Mouse (Mus musculus) CD4-positive, CD25-positive, alpha-beta regulatory T cell, adult 2 months (primary cell): ENCODE data around the gene Plk5.

ENCODE experiments used
- DNase-seq: peaks from one replicate; pipeline ENCODE4 v3.0.0-alpha.2; 2012; ENCODE audit warnings: low read depth, low spot score

The Plk5 gene

GRCm38 (mm10) chr10:80387522-80387959, 31.3 kb downstream of the Plk5 start, which contains the start of gene Mex3d:
Mex3d (minus strand) TSS chr10:80387659.
- peak; percentile 96 for DNase-seq

- no peak for DNase-seq
Measured at GRCm38 (mm10) chr10:80388731-80389130, 32.5 kb downstream of the Plk5 start.

GRCm38 (mm10) chr10:80389185-80389708, 33.0 kb downstream of the Plk5 start:
- no peak for DNase-seq

DNA sequence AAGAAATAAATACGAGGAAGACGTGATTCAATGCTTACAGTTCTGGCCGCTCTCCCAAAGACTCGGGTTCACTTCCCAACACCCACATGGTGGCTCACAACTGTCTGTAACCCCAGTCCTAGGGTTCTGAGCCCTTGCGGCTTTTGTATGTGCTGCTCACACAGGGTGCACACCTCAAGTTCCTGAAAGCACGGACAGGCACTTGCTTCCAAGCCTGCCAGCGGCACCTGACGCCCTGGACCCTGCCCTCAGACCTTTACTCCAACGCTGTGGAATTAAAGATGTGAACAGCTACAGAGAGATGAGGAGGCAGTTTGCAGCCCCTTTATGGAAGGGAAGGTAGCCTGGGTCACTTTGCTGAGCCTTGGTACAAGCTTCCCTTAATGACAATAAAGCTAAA, 34.4 kb downstream of the Plk5 start:
- DNase-seq, result no peak

- DNase-seq, result no peak
Measured at GRCm38 (mm10) chr10:80392687-80393086, 36.4 kb downstream of the Plk5 start.

DNA sequence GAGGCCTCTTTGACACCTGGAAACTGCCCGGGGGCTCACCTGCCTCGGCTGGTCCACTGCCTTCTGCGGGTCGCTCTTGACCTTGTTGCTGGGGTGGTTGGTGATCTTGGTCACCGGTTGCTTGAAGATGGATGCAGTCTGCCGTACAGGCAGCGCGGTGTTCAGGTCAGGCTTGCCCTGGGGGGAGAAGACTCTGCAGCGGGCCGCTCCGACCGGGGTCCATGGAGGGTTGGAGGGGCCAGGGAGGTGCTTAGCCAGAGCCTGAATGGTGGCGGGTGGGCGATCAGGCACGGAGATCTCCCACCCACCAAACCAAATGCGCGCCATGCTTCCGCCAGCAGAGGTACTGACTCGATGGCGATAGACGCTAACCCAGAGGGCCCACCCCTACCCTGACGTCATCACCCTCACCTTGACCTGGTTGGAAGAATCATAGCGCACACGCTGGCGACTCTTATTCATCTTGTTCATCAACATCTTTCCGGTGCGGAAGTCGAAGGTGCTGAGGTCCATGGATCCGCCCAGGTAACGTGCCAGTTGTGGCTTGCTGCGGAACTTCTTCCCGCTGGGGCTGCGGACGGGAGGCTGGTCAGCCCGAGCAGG, 38.9 kb downstream of the Plk5 start:
- DNase-seq, result no peak

DNA sequence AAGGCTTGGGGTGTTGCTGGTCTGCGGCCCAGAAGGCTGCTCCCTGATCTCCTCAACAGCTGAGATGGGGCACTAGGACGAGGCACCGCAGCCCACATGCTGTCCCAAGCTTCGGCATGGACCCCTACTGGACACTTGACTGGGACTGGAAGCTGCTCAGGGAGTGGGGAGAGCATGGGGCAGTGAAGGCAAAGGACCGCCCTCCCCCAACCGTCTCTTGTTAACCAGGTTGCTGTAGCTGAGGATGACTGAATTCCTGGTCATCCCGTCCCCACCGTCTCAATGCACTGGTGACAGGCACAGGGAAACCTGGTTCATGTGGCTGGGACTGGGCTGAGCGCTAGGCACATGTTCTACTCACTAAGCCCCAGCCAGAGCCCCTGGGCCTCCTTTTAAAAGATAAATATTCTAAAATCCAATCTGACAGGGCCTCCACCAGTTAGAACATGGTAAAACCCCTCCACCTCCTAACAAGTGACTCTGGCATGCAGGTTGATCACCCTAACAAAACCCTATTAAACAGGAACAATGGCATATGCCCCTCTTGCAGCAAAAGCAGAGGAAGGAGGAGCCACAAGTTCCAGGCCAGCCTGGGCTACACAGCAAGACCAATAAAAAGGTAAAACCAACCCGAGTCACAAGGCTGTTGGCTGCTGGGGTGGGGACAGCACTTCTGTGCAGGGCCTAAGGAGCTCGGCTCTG, 40.7 kb downstream of the Plk5 start:
- no peak for DNase-seq

GRCm38 (mm10) chr10:80397524-80398173, 41.4 kb downstream of the Plk5 start:
- DNase-seq, result peak; percentile 40

DNA sequence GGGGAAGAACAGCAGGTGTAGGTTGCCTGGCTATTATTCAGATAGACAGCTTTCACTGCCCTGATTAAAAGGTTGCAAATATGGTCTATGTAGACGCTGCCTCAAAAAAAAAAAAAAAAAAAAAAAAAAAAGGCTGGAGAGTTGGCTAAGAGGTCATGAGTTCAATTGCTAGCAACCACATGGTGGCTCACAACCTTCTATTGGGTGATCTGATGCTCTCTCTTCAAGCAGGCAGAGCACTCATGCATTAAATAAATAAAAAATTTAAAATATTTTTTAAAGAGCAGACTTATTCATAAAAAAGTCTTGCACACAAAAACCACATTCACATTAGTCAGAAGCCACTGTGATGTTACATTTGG, 41.9 kb downstream of the Plk5 start:
- no peak for DNase-seq

DNA sequence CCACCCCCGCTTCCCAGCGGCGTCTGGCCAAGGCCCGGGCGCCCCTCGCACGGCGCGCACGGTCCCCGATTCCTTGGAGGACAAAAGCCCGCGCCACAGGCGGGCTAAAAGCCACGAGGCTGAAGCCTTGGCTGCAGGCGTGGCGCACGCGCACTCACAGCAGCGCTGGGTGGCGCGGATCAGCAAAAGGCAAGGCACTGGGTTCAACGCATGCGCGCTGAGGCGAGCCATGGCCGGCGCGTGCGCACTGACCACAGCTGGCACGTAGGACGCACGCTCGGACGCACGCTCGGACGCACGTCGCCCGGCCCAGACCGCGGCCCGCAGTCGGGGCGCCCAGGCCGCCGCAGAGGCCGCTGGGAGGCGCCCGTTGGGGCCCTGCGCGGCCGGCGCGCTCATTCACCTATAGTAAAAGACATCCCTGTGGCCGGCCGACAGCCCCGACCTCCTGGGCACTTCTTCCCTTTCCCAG, 42.5 kb downstream of the Plk5 start:
- DNase-seq, result peak; percentile 99

GRCm38 (mm10) chr10:80399191-80399972, 43.1 kb downstream of the Plk5 start, which contains the start of gene Mbd3:
Mbd3 (minus strand) TSS chr10:80399550.
- DNase-seq, result peak; percentile 100

DNA sequence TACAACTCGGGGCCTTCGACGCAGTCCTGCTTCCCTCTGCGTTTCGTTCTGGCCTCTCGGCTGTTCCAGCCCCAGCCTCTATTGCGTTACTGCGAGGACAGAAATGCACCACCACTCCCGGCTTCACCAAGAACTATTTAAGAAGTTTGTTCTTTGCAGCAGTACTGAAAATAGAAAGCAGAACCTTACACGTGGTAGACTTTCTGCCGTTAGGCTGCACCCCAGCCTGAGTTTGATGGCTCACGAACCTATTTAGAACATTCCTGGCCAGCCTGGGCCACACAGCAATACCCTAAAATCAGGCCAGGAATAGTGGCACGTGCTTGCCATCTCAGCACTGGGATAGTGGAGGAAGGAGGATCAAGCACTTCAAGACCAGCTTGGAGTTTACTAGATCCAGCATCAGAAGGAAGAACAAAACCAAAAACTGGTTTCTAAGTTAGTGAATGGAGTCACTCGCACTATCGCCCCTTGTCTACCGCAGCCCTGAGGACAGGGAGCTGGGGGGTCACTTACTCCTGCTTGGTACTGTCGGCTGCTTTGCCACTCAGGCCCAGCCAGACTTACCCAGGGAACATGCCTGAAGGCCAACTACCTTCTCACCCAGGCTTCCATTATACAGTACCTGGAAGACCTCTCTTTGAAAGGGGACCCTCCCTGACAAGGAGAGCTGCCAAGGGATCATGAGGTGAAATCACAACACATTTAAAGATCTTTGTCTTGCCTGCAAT, 43.9 kb downstream of the Plk5 start:
- DNase-seq, result no peak

DNA sequence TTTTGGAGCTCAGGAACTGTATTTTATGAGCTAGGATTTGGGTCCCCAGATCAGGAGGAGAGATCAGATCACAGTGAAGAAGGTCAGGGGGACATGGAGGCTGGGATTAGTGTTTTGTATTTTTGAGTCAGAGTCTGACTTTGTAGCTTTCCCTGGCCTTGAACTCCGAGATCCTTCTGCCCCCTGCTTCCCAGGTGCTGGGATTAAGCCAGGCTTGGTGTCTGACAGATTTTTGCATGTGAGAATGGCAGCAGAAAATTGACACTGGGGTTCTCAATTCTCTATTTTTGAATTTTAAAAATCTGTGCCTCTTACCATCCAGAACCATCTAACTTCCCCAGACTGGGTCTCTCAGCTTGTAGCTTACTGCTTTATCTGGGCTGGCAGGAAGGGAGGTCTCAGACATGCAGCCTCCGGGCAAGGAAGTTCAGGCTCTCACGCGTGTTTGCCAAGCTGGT, 44.5 kb downstream of the Plk5 start:
- no peak for DNase-seq

DNA sequence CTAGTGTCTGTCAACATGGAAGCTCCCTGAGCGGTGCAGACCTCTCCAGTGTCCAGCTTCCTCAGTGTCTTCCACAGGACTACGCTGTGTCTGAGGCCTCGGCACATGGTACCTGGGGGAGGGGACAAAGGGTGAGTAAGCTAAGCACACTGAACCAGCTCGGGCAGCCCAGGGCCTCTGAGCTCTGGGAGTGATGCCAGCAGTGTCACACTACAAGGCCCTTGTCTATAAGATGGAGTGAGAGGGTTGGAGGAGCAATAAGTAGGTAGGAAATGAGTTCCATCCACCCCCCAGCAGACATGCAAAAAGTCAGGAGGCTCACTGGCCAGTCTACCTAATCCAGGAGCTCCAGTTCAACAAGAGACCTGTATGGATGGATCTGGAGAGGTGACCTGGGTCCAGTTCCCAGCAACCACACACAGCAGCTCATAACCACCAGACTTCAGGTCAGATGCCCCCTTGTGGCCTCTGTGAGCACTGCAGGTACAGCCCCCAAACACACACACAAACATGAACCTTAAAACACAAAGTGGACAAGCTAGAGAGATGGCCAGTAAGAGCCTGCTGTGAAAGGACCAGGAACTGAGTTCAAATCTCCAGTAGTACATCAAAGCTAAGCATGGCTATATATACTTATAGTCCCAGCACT, 46.9 kb downstream of the Plk5 start:
- DNase-seq, result peak; percentile 72

- DNase-seq, result peak; percentile 47
Measured at GRCm38 (mm10) chr10:80405481-80406173, 49.4 kb downstream of the Plk5 start.

GRCm38 (mm10) chr10:80406684-80407501, 50.6 kb downstream of the Plk5 start, which contains the start of gene Uqcr11:
Uqcr11 (minus strand) TSS chr10:80406830.
- DNase-seq, result peak; percentile 95

GRCm38 (mm10) chr10:80407924-80408323, 51.7 kb downstream of the Plk5 start:
- no peak for DNase-seq

GRCm38 (mm10) chr10:80412656-80413541, 56.6 kb downstream of the Plk5 start:
- DNase-seq, result no peak
